Mouse (Mus musculus) gastrocnemius, postnatal 25 days (tissue): ENCODE measurements around the gene Mmp2. TPM values are rescaled to one million over a fixed set of nuclear protein-coding genes. Genes with fewer than 3 reads are reported as not detected.
A peak's percentile ranks its signal among the peaks of the same experiment; 100 is the strongest.
"Not testable (repeated sequence)": the region's sequence is repeated elsewhere in the genome, so short reads cannot be mapped to it uniquely, and the experiment has no call there.

Experiments
- DNase-seq: peaks from one replicate; pipeline ENCODE4 v3.0.0; 2022
- long read RNA-seq, 2 experiments: library from polyadenylated mRNA; stranded (forward); transcript quantifications; one replicate each; pipeline ENCODE4 v2.0.0; 2021
- total RNA-seq, 2 experiments: library from RNA; stranded (reverse); gene quantifications; 1 replicate in 1 of 2; 2 replicates in 1 of 2; pipeline ENCODE4 v1.2.3; 2021

The Mmp2 gene
- total RNA-seq, result 10 to 100 TPM; 58.4 to 66.3 TPM
- long read RNA-seq, experiment 1, transcript Mmp2-201 (13 exons, 3,078 nt), result major isoform, 12 of 33 reads
- long read RNA-seq, experiment 1, partial matches to known transcripts, result 3 of 33 reads
- long read RNA-seq, experiment 1, other reads (novel, unspliced or antisense), result 17 of 33 reads
- long read RNA-seq, experiment 2, transcript Mmp2-201 (13 exons, 3,078 nt), result major isoform, 42 of 65 reads
- long read RNA-seq, experiment 2, partial matches to known transcripts, result 7 of 65 reads
- long read RNA-seq, experiment 2, other reads (novel, unspliced or antisense), result 15 of 65 reads

GRCm38 (mm10) chr8:92827243-92828034, at the start of gene Mmp2:
Mmp2 (plus strand) TSS chr8:92827291.
- peak; percentile 70 for DNase-seq

- no peak for DNase-seq
Measured at GRCm38 (mm10) chr8:92780976-92781375, 46.1 kb upstream of the Mmp2 start.

DNA sequence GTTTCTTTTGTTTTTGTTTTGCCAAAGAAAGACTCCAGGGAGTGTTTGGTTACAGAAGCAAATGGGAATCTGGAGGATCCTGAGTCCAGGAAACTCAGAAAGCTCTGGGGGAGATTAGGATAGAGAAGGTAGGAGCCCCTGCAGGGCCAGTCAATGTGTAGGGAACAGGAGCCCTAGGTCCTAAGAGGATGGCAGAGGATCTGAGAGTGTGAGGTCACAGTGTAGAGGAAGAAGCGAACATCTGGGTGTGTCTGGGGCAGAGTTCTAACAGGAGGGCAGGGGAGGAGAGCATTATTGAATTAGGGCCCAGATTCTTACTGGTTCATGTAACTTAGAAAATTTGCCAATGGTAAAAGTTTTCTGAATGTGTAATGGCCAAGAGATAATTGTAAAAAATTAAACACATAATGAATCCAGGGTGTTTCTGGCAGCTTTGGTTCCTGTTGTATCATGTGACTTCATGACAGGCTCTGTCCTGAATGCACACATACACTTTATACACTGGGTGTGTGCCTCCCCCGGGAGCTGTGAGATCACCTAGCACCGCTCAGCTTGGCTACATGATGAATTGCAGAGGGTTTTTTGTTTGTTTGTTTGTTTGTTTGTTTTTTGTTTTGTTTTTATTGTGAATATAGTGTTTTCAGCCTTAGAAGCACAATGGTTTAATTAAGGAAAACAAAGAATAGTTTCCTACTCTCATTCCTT, 43.0 kb upstream of the Mmp2 start:
- DNase-seq, result no peak

GRCm38 (mm10) chr8:92790835-92791234, 36.3 kb upstream of the Mmp2 start:
- no peak for DNase-seq

- DNase-seq, result not testable (repeated sequence)
Measured at GRCm38 (mm10) chr8:92791999-92792398, 35.1 kb upstream of the Mmp2 start.

GRCm38 (mm10) chr8:92793852-92794580, 33.1 kb upstream of the Mmp2 start:
- DNase-seq, result no peak

- DNase-seq, result peak; percentile 13
Measured at GRCm38 (mm10) chr8:92797527-92797931, 29.6 kb upstream of the Mmp2 start.

- DNase-seq, result no peak
Measured at GRCm38 (mm10) chr8:92799406-92799805, 27.7 kb upstream of the Mmp2 start.

DNA sequence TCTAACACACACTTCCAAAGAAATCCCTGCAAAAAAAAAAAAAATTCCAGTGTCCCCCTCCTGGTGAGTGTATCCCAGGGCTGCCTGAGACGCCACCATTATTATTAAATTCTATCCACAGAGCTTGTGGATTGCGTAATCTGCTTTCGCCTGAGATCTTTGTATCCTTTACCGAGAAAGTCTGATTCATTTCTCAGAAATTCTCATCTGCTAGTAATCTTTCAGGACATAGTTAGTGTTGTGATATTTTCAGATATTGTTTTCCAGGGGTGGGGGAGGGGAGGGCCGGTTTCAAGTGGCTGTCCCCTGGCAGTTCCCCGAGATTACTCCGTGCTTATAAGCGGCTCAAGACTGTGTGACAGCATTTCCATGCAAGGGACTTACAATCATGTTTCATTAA, 25.9 kb upstream of the Mmp2 start:
- peak; percentile 23 for DNase-seq

DNA sequence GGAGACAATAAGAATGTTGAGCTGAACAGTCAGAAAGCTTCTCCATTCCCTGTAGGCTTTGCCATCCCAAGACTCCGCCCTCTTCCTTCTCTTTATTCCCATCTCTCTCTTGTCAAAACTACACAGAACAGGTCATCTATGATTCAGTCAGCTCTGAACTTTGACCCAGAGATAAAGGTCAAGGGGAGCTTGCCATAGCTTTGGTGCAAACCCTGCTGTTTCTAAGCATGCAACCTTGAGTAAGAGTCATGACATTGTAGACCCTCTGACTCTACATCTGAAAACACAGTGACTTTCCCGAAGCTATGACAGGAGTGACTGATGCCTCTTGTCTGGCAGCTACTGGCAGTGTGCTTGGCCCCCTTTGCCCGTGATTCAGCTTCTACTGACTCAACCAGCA, 24.5 kb upstream of the Mmp2 start:
- no peak for DNase-seq

- no peak for DNase-seq
Measured at GRCm38 (mm10) chr8:92812773-92813172, 14.3 kb upstream of the Mmp2 start.

DNA sequence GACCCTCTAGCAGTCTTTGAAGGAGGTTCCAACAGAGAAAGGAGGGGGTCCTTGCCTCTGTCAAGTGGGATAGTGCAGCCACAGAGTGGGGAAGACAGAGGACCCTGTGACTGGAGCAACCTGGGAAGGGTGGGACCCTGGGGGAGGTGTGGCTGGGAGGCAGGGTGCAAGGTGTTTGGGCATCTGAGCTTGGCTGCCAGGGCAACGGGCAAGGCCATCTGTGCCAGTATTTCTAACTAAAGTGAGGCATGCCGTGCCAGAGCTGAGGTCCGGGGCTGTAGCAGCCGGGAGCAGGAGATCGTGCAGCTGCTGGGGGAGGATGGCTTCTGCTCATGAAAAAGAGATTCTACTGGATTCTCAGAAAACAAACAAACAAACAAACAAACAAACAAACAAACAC, 11.4 kb upstream of the Mmp2 start:
- DNase-seq, result no peak

DNA sequence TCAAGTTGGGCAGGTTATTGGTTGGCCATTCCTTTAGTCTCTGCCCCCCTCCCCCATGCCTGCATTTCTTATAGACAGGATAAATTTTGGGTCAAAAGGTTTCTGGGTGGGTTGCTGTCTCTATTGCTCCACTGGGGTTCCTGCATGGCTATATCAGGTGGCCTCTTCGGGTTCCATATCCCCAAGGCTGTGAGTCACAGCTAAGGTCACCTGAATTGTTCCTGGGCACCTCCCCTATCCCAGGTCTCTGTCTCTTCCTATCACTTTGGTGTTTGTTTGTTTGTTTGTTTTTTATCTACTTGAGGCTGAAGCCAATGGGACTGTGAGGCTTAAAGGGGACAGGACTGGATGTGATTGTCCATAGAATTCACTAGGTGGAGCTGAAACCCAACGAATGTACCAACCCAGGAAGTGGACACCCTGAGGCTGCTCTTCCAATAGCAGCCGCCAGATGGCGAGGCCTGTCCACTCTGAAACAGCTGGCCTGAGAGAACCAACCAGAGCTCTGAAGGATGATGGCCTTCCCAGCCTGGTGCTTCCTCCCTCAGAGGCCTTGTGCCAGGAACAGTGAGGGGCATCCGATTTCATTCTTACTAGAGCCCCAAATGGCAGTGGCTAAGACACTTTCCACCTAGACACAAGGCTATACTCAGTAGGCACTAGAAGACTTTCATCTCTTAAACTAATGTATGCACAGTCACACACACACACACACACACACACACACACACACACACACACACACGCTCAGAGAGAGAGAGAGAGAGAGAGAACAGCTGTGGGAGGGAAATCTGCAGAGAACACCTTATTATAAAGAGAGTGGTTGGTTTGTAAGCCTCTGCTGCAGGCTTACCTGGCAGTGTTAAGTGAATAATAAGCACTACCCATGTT, 8.9 kb upstream of the Mmp2 start:
- peak; percentile 83 for DNase-seq

DNA sequence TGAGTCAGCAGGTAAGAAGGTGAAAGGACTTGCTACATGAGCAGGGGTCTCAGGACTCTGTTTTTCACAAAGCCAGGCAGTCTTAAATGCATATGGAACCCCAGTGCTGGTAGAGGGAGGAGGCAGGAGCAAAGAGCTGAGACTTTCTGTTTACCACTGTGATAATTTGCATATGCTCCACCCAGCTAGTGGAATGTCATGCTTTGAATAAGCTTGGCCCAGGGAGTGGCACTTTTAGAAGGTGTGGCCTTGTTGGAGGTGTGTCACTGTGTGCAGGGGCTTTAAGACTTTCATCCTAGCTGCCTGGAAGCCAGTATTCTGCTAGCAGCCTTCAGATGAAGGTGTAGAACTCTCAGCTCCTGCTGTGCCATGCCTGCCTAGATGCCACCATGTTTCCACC, 5.9 kb upstream of the Mmp2 start:
- no peak for DNase-seq

GRCm38 (mm10) chr8:92822386-92822785, 4.7 kb upstream of the Mmp2 start:
- DNase-seq, result no peak

GRCm38 (mm10) chr8:92825991-92826390, 1.1 kb upstream of the Mmp2 start:
- DNase-seq, result peak; percentile 57

GRCm38 (mm10) chr8:92828251-92828743, 1.2 kb downstream of the Mmp2 start:
- peak; percentile 63 for DNase-seq

GRCm38 (mm10) chr8:92834065-92834731, 7.1 kb downstream of the Mmp2 start:
- DNase-seq, result no peak

DNA sequence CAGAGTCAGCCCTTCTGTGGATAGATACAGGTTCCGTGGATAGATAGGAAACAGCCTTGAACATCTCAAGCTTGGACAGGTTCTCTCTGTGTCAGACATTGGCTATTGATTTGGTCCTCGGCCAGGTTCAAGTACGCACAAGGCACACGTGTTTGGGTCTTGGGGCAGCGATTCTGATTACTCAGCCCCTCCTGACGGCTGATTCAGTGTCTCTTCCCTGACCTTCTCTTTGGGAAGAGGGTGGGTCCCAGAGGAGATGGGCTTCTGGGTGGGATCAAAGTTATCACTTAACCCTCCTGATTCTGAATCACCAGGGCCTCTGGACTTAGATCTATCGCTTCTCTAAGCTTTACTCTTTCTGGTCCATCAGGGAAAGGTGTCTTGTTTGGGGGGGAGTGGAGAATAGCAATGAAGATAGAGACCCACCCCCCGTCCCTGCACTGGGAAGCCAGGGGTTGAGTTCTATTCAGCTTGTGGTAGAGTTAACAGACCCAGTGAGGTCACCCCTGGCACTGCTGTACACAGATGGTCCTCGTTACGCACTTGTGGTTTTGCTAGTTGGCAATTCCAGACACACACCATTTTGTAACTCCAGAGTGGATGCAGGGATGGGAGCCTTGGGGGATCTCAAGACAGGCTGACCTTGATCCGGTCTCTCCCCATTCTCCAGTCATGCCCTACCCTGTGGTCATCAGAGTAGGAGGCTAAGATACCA, 7.9 kb downstream of the Mmp2 start:
- peak; percentile 64 for DNase-seq

DNA sequence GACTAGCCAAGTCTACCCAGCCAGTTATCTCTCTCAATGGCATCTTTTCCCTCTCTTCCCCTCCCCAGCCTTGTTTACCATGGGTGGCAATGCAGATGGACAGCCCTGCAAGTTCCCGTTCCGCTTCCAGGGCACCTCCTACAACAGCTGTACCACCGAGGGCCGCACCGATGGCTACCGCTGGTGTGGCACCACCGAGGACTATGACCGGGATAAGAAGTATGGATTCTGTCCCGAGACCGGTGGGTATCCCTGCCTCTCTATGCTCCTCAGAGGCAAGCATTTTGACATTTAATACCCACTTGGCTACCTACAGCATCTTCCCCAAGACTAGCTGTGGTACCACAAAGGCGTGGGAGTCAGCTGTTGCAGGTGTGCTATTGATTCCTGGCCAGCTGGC, 8.8 kb downstream of the Mmp2 start:
- DNase-seq, result no peak
